Mouse (Mus musculus) bone marrow, adult 2 months (tissue): ENCODE results near the gene Tsen15.

ENCODE experiments used
- CTCF ChIP-seq: fragments of 200-500 bp; IDR thresholded peaks from 2 replicates; pipeline ENCODE4 v1.5.1; 2011; ENCODE audit warnings: low read length, control low read depth; ENCODE audit not compliant: control insufficient read depth, insufficient read depth
- POLR2A ChIP-seq: fragments of 200-500 bp; IDR thresholded peaks from 2 replicates; pipeline ENCODE4 v1.6.1; 2011; ENCODE audit warnings: low read depth, mild to moderate bottlenecking, control low read depth, low read length, borderline replicate concordance; ENCODE audit not compliant: control insufficient read depth

DNA sequence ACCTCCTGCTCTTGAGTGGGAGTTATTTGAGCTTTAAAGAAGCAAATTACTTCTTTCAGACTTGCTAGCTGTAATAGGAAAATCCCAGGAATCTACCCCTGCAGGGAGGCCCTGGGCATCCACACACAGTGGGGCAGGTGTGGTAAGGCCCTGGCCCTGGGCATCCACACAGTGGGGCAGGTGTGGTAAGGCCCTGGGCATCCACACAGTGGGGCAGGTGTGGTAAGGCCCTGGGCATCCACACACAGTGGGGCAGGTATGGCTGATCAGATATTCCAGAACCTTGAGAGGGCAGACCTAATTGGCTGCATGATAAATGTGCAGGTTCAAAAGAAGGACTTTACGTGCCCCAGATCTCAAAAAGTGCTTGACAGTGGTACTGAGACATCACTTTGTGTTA lies 1.9 kb downstream of the Tsen15 start:
- TF ChIP-seq CTCF (no peak), POLR2A (no peak)
